Mouse (Mus musculus) adrenal gland, postnatal 14 days (tissue): ENCODE results near the gene Rnpep. TPM values are rescaled to one million over a fixed set of nuclear protein-coding genes. Genes with fewer than 3 reads are reported as not detected.

Experiments used
- DNase-seq: peaks from one replicate; pipeline ENCODE4 v3.0.0; 2021; ENCODE audit warnings: mixed read lengths
- long read RNA-seq, 2 experiments: library from polyadenylated mRNA; stranded (forward); transcript quantifications; one replicate each; pipeline ENCODE4 v2.0.0; 2021
- total RNA-seq: library from RNA; stranded (reverse); gene quantifications from 2 replicates; pipeline ENCODE4 v1.2.3, GENCODE M21; 2021

Rnpep gene
- 46.8 and 51.3 TPM in 2 replicates for total RNA-seq
- long read RNA-seq, experiment 1, transcript Rnpep-202 (11 exons, 2,288 nt), result major isoform, 54 of 99 reads
- long read RNA-seq, experiment 1, partial matches to known transcripts, result 21 of 99 reads
- long read RNA-seq, experiment 1, other reads (novel, unspliced or antisense), result 20 of 99 reads
- long read RNA-seq, experiment 2, transcript Rnpep-202 (11 exons, 2,288 nt), result major isoform, 45 of 62 reads
- long read RNA-seq, experiment 2, partial matches to known transcripts, result 11 of 62 reads
- long read RNA-seq, experiment 2, other reads (novel, unspliced or antisense), result 3 of 62 reads

- DNase-seq, result peak; percentile 86
Observed at GRCm38 (mm10) chr1:135283826-135284291, at the start of gene Rnpep. Gene Rnpep (minus strand): TSS chr1:135284084.

DNA sequence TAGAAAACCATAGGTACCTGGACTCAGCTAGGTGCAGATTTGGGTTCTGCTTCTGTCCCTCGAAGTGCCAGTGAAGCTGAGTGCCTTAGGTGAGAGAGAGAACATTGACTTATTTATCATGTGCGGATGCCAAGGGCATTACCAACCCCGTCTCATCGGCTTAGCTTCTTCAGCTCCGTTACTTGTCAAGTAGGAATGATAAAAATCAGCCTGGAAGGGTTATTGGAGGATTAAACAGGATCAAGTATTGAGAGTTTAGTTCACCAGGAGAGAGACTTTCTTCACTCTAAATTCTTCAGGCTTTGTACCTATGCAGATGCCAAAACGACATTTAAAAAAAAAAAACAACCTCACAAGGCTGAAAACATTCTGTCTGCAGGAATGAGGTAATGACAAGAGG is 46.7 kb upstream of the Rnpep start:
- DNase-seq, result no peak

GRCm38 (mm10) chr1:135328368-135328767 is 44.5 kb upstream of the Rnpep start:
- no peak for DNase-seq

DNA sequence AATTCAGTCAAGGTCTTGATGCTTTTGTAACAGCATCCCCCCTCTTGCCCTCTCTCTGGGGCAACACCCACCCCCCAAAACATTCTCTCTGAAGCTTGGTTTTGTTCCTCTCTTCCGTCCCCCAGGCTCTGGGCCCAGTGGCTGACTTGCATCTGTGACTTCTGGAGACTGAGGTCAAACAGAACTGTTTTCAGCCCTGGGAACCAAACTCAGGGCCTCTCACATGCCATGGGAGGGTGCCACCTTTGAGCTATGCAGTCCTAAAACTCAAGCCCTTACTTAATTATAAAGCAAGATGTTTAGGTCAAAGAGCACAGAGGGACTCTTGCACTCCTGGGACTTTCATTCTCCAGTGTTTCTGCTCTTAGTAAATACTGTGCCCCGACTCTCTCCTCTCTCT is 42.0 kb upstream of the Rnpep start:
- no peak for DNase-seq

GRCm38 (mm10) chr1:135324571-135324970 is 40.7 kb upstream of the Rnpep start, which contains the start of gene Lmod1:
Gene Lmod1 (plus strand): TSS chr1:135324807.
- peak; percentile 76 for DNase-seq

DNA sequence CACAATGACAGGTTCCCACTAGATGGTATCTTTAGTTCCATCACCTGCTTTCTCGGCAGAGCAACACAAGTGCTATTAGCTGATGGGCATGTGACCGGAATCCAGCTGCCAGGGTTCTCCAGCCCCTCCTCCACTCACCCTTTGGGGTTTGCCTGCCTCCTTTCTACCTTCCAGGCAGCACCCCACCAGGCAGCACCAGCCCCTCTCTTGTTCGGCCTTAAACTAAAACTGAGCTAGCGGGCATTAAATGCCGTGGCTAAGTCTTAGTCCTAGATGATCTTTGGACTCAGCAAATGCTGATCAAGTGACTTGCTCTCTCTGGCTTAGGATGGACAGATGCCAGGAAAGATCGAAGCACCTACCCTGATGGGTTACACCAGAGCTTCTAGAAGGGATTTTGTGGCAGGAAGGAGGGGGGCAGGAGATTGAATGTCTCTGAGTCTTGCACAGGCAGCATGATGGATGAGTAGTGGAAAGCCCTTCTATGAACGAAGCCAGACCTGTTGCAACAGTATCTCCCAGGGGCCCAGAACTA is 39.5 kb upstream of the Rnpep start:
- DNase-seq, result peak; percentile 38

DNA sequence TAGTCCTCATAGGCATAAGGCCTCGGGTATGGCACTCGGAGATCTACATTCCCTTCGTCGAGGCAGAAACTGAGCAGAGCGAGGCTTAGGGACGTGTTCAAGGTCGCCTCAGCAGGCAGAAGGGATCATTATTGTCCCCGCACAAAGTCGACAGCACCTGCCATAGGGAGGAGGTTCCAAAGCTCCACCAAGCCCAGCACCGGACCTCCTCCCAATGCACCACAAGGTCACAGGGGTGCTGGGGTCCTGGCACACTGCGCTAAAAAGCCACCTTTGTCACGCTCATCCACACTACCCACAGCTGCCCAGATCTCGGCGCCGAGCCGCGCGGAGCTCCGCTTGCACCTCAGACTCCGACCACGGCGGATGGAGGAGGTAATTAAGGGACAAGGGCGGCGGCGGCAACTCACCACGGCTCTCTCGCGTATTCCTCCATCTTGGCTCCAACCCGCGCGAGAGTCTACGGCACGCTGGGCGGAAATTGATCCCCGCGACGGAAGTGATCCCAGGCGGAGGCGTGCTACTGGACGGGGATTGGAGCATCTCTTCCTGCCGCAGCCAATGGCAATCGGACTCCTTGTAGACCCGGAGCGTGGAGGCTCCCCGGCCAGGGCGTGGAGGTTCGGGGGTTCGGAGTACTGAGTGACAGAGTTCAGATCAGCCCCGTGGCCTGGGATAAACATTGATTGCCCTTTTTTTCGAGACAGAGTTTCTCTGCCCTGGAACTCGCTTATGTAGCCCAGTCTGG is 29.6 kb upstream of the Rnpep start, which contains the start of gene Timm17a:
Timm17a (minus strand) TSS at position 495 of the 748 bp plus-strand sequence.
- DNase-seq, result peak; percentile 97

DNA sequence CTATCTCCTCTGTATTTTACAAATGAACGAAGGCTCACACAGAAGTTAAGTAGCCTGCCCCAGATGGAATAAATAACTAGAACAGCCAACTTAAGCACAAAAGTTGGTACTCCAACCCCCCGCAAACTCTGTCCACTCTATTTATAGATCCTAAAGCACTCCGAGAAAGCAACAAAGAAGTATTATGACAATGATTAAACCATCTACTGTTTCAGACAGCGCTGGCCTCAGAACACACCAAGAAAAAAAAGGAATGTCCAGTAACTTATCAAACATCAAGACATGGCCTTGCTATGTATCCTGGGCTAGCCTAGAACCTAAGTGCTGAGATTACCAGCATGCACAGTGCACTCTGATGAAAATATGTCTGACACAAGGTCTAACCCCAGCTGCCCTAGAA is 28.3 kb upstream of the Rnpep start:
- no peak for DNase-seq

GRCm38 (mm10) chr1:135311356-135311755 is 27.5 kb upstream of the Rnpep start:
- DNase-seq, result peak; percentile 9

- DNase-seq, result no peak
Observed at GRCm38 (mm10) chr1:135290908-135291307, 7.0 kb upstream of the Rnpep start.

- DNase-seq, result no peak
Observed at GRCm38 (mm10) chr1:135286311-135286710, 2.4 kb upstream of the Rnpep start.

- peak; percentile 64 for DNase-seq
Observed at GRCm38 (mm10) chr1:135283287-135283825, 528 bp downstream of the Rnpep start.

- peak; percentile 62 for DNase-seq
Observed at GRCm38 (mm10) chr1:135282536-135283286, 1.2 kb downstream of the Rnpep start.

DNA sequence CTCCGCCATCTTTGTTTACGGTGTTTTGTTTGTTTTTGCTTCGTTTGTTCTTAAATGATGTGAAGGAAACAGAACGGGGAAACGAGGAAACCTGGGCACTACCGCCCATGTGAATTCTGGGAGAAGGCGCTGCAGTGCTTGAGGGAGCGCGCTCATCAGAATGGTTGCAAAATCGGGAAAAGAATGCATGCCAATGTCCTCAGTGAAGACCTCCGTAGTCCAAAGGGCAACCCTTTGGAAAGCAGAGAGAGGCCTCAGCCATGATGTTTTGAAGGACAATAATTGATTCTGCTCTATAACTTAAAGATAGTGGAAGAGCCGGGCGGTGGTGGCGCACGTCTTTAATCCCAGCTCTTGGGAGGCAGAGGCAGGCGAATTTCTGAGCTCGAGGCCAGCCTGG is 2.0 kb downstream of the Rnpep start:
- DNase-seq, result no peak

DNA sequence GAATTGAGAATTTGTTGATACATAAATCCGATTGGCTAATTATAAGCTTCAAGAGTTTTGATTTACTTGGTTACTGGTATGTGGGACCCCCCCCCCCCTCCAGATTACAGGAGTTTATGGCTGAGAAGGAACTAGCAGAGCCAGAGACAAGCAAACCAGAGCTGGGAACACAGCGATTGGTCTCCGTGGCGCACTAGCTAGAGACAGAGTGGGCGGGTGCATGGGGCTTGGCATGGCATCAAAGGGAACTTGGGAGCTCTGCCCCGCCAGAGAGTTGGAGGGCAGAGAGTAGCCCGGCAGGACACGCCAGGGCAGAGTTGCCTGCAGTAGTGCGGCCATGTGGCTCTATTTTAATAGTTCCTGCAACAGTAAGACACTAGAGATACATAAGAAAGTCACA is 3.2 kb downstream of the Rnpep start:
- DNase-seq, result peak; percentile 94

- DNase-seq, result no peak
Observed at GRCm38 (mm10) chr1:135271371-135271770, 12.5 kb downstream of the Rnpep start.

DNA sequence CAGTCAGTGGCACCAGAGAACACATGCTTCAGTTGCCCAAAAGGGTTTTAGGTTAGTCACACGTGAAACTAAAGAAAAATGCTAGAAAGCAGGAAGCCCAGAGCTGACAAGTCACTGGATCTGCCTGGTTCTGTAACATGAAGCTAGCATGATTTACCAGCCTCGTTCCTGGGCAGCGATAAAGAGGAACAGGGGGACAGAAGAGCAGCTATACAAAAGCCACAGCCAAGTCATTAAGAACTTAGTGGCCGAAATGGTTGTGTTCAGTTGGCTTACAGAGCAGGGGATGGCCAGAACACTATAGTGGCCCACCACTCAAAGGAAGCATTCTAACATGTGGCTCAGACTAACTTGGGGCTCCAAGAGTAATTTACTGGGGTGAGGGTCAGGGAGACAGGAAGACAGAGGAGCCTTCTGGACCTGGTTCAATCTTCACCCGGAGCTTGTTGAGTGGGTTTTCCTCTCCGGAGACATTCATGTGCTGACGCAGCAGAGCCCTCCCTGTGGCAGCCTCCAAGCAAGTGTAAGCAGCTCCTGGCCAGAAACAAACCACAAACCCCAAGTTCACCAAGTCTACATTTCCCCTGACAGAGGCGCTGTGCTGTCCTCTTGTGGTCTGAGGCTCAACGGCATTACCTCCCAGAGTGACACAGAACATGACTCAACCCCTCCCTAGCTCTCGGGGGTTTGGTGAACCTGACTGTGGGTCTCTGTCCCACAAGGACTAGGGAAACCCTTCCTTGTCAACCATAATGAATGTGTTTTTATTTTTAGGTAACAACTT is 16.0 kb downstream of the Rnpep start:
- DNase-seq, result no peak

- DNase-seq, result peak; percentile 57
Observed at GRCm38 (mm10) chr1:135265834-135266233, 18.1 kb downstream of the Rnpep start.

GRCm38 (mm10) chr1:135263316-135263715 is 20.6 kb downstream of the Rnpep start:
- DNase-seq, result no peak

GRCm38 (mm10) chr1:135262329-135262728 is 21.6 kb downstream of the Rnpep start:
- DNase-seq, result no peak

- no peak for DNase-seq
Observed at GRCm38 (mm10) chr1:135260931-135261330, 23.0 kb downstream of the Rnpep start.
